Mouse (Mus musculus) brown adipose tissue, adult 24 weeks (tissue): ENCODE measurements around the gene Mrc1. TPM values are rescaled to one million over a fixed set of nuclear protein-coding genes. Genes with fewer than 3 reads are reported as not detected.
"Not testable (repeated sequence)": the region's sequence is repeated elsewhere in the genome, so short reads cannot be mapped to it uniquely, and the experiment has no call there.

ENCODE experiments used
- H3K27ac ChIP-seq: fragments of 200-500 bp; replicated peaks from 2 replicates; pipeline ENCODE4 v1.5.1; 2012; ENCODE audit warnings: low read depth, mild to moderate bottlenecking, low read length
- H3K4me1 ChIP-seq: fragments of 200-500 bp; 2 replicates; pipeline ENCODE4 v1.6.1; 2012; ENCODE audit warnings: low read length, mixed read lengths; ENCODE audit not compliant: control insufficient read depth, insufficient read depth, insufficient read length
- H3K4me3 ChIP-seq: fragments of 200-500 bp; 2 replicates; pipeline ENCODE4 v1.5.1; 2012; ENCODE audit warnings: low read depth, mild to moderate bottlenecking, low read length, moderate library complexity; ENCODE audit not compliant: insufficient read depth
- polyA plus RNA-seq: library from polyadenylated mRNA; stranded (reverse); fragments of >200 nt; gene quantifications from 2 replicates; pipeline ENCODE4 v1.2.4, GENCODE M21; 2012; ENCODE audit not compliant: missing spikeins, insufficient read depth, insufficient read length

Gene Mrc1
- 12.1 and 16.7 TPM in 2 replicates for polyA plus RNA-seq

DNA sequence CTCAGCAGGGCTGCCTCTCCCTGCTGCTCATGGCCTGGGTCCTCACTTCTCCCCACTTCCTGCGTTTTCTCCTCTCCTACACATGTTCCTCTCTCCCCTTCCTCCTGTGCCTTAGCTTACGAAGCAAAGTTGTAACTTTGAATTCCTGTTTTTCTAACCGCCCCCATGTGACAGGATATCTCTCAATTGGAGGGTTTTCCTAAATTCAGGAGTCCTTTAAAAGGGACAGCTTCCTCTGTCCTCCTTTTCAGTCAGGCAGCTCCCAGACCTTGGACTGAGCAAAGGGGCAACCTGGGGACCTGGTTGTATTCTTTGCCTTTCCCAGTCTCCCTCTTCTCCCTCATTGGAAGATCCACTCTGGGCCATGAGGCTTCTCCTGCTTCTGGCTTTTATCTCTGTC lies at the start of gene Mrc1:
Gene Mrc1, plus strand, starts transcription at position 244 of the 400 bp plus-strand sequence.
- no peaks in the 10 kb centered on the region for H3K4me1 ChIP-seq
- H3K27ac ChIP-seq, result peak within 1 kb of the TSS; percentile 76
- peak within 1 kb of the TSS; percentile 51 for H3K4me3 ChIP-seq

DNA sequence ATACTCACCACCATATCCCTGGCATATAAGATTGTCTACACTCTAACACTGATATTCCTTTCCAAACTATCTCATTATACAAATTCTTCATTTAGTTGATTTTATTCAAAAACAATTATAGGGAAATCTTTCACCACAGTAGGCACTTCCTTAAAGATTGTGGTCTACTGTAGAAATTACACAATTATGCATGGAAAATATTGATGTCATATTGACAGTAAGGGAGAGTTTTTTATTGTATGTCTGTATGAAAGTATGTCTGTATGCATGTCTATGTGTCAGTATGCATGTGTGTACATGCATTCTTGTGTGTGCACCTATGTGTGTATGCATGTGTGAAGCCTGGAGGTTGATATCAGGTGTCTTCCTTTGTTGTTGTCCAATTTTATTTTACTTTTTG lies 44.8 kb upstream of the Mrc1 start:
- Histone ChIP-seq H3K4me3 (no peak overlapping the region), H3K27ac (no peak overlapping the region), H3K4me1 (no peaks in the 10 kb centered on the region; the same call in 1 of the 2 replicates)

DNA sequence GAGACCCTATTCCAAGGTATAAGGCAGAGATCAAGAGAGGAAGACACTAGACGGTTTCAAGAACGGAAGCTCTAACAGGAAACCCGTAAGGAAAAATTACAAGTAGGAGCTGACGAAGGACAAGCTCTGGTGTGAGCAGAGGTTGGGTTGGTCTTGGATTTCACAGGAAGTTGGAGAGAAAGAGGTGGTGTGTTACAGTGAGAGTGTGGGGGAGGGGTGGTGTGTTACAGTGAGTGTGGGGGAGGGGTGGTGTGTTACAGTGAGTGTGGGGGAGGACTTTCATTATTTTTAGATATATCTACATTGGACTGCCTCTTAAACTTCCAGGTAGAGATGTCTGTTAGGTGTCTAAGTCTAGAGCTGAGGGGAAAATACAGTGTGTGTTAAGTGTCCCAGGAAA lies 38.5 kb upstream of the Mrc1 start:
- H3K27ac ChIP-seq, result no peak overlapping the region
- H3K4me1 ChIP-seq, result no peaks in the 10 kb centered on the region; the same call in 1 of the 2 replicates
- no peak overlapping the region for H3K4me3 ChIP-seq

DNA sequence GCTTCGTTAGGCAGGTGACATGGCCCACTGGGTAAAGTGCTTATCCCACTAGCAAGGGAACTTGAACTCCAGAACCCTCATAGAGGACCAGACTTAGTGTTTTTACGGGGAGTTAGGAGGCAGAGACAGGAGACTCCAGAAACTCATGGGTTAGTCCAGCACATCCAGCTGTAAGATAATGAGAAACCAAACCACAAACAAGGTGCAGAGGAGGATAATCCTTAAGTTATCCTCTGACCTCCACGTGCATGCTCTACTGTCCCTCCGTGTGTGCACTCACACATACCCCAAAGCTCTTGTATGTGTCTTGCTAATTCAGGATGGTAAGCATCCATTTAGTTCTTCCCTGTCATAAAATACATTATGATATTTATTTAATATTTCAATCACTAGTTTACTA lies 37.6 kb upstream of the Mrc1 start:
- Histone ChIP-seq H3K4me1 (no peaks in the 10 kb centered on the region; the same call in 1 of the 2 replicates), H3K4me3 (no peak overlapping the region), H3K27ac (no peak overlapping the region; the same call in 1 of the 2 replicates)

DNA sequence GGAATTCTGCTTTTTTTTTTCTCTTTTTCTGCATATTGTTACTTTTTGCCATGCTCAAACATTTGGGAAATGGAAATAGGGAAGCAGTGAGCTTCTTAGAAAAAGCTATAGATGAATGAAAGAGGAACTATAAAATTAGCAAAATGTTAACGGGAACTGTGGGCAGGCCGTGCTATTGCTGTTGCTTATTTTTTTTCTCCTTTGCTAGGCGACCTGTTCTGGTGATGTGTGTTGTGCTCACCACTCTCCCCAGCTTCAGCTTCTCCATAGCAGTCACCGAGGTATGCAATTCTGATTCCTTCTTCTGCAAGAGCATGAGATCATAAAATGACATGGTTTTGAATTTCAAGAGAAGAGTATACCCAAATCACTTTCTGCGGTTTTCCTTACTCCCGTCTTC lies 37.1 kb upstream of the Mrc1 start:
- no peak overlapping the region for H3K4me3 ChIP-seq
- H3K27ac ChIP-seq, result no peak overlapping the region
- H3K4me1 ChIP-seq, result no peaks in the 10 kb centered on the region

DNA sequence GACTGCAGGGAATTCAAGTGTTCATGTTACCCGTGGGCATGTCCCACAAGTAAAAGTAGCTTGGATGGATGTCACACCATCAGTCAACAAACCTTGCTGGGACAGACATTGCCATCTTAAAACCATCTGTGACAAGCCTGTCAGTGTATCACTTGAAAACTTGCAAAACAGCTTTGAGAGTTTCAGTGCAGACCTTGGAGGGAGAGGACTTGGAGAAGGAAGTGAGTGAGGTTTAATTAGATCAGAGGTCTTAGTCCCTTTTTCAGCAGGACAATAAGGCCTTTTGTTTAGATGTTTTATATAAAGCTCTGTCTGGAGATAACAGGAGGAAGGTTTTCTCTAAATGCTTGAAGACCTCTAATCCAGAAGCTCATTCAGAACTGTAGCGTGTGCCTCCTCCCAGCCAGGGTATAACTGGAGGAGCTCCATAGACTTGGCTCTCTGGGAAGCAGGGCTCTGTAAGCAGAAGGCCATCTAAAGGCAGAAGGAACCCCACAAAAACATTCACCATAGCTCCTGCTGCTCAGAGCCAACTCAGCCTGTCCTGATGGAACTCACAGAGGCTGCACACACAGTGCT lies 30.8 kb upstream of the Mrc1 start:
- H3K4me1 ChIP-seq, H3K4me3 ChIP-seq, H3K27ac ChIP-seq: not testable (repeated sequence)

DNA sequence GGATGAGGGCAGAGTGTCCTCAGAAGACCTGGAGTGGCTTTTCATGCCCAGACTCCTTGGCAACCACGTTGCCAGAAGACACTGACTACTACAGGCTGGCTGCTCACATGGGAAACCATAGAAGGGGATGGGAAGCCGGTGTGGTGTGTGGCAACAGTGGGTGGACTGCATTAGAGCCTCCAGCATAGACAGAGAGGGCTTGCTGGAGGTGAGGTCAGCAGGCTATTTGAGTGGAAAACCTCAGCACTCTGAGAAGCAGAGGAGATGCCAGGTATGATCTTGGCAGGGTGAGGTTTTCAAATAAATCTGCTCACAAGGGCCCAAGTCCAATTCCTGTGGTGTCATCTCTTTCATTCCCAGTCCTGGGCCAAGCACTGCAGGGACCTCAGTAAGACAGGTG lies 29.6 kb upstream of the Mrc1 start:
- H3K27ac ChIP-seq, result no peak overlapping the region
- H3K4me1 ChIP-seq, result no peaks in the 10 kb centered on the region
- no peak overlapping the region for H3K4me3 ChIP-seq

DNA sequence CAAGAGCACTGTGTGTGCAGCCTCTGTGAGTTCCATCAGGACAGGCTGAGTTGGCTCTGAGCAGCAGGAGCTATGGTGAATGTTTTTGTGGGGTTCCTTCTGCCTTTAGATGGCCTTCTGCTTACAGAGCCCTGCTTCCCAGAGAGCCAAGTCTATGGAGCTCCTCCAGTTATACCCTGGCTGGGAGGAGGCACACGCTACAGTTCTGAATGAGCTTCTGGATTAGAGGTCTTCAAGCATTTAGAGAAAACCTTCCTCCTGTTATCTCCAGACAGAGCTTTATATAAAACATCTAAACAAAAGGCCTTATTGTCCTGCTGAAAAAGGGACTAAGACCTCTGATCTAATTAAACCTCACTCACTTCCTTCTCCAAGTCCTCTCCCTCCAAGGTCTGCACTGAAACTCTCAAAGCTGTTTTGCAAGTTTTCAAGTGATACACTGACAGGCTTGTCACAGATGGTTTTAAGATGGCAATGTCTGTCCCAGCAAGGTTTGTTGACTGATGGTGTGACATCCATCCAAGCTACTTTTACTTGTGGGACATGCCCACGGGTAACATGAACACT lies 28.2 kb upstream of the Mrc1 start:
- H3K4me3 ChIP-seq, H3K27ac ChIP-seq, H3K4me1 ChIP-seq: not testable (repeated sequence)

DNA sequence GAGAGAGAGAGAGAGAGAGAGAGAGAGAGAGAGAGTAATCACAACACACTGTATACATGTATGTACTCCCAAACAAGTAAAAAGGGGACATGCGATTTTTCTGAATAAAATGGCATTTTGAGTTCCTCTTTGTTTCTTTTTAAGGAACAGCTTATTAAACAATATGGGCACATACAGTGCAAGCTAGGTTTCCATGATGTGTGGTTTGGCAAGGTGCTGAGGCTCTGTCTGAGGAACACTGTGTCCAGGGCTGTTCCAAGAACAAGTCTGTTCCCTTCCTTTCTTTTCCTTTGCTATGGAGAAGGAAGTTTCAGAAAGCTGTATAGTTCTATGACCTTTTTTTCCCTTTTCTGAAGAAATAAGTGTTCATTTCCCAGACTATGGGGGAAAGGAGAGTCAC lies 24.9 kb upstream of the Mrc1 start:
- Histone ChIP-seq H3K4me1 (no peaks in the 10 kb centered on the region), H3K4me3 (no peak overlapping the region), H3K27ac (no peak overlapping the region; the same call in 1 of the 2 replicates)

DNA sequence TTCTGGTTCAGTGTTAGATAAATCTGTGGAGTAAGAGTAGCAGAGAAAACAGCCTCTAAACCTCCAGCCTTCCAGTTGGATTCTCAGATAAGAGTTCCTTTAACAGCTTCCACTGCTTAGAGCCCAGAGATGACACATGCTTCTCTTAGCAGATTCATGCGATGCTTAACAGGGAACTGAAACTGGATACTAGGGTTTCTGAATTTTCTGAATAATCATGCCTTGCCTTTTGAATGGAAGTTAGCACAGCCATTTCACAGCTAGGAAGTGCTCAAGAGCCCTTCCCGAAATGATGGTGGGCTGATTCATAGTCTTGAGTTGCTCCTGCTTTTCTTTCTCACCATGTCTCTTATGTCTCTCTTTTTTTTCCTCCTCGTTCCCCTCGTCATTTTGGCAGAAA lies 22.4 kb upstream of the Mrc1 start:
- Histone ChIP-seq H3K4me1 (no peaks in the 10 kb centered on the region), H3K4me3 (no peak overlapping the region), H3K27ac (peak overlapping the region; percentile 61; the same call in 1 of the 2 replicates)

DNA sequence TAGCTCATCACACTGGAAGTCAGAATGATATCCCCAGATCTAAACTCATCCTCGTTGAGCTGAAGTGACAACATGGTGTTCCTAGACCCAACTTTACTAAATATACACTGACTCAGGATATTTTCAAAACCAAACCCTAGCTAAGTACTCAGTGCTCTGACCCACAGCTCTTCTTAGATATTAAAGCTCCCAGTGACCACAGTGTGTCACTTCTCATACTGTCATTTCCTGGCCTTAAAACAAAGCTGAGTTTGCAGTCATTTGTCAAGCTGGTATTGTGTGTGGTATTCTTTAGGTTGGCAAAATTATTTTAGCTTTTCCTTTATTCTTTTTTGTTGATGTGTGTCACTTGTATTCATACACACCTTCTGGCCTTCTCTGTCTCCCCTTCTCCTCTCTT lies 18.5 kb upstream of the Mrc1 start:
- Histone ChIP-seq H3K27ac (no peak overlapping the region), H3K4me3 (no peak overlapping the region), H3K4me1 (no peaks in the 10 kb centered on the region)

DNA sequence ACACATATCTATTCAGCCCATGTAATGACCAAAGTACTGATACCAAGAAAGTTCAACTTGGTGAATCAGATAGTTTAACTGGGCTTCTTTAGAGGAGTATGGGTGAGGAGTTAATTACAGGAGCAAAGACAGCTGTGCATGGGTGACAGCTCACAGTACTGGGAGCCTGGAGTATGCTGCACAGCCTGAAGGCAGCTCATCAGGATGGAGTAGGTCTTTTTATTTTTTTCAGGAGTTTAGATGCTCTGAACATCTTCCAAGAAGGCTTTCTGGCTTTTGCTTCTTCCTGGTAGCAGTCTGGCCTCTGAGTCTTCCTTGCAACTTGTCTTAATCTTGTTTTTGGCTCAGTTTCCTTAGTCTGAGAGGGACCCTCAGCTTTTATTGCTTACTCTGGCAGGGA lies 17.6 kb upstream of the Mrc1 start:
- no peaks in the 10 kb centered on the region for H3K4me1 ChIP-seq
- no peak overlapping the region for H3K27ac ChIP-seq
- no peak overlapping the region for H3K4me3 ChIP-seq

DNA sequence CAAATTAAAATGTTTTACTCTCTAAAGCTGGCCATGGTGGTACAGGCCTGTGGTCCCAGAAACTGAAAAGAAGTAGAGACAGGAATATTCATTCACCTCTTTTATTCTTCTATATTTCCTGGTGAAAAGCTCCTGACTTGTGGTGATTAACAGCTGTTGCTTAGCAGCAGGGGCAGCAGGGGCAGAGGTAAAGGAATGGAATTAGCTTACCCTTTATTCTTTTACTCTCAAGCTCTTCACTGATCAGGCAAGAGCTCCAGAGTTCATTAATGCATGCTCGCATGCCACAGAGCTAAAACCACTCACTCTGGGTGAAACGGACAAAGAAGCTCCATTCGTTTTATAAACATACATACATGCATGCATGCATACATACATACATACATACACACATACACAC lies 14.4 kb upstream of the Mrc1 start:
- Histone ChIP-seq H3K27ac (no peak overlapping the region), H3K4me3 (no peak overlapping the region), H3K4me1 (no peaks in the 10 kb centered on the region)

DNA sequence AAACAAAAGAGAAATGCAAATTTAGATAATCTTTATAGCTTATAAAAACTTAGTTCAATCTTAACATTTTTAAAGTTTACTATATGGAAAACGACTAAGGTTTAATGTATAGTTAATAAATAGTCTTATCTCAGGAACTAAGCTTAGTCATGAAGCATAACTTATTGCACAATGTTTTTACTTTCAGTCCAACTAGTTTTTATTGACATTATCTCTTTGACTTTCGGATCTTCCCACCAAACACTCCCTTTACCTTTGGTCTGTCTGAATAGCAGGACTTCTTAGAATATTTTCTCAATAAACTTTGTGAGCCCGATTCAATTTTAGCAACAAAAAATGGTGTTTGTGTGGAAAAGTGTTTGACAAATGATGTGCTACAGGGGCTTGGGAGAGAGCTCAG lies 12.5 kb upstream of the Mrc1 start:
- Histone ChIP-seq H3K27ac (no peak overlapping the region), H3K4me3 (no peak overlapping the region)

DNA sequence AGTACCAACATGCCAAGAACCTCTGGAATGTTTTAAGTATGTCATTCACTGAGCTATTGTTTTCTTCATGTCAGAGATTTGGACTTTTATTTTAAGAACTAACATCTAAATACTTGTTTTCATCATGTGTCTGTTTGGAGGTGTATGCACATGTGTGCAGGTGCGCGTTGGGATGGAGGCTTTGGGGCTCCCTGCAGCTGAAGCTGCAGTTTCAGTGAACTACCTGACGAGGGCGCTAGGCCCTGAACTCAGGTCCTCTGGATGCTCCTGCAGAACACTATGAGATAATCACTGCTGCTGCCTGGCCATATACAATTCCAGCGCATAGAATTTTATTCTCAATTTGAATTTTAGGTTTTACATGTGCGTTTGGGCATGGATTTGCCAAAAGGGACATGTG lies 11.1 kb upstream of the Mrc1 start:
- Histone ChIP-seq H3K27ac (no peak overlapping the region), H3K4me3 (no peak overlapping the region), H3K4me1 (no peaks in the 10 kb centered on the region)

More for the DNA sequence above, 12.5 kb upstream of the Mrc1 start:
- H3K4me1 ChIP-seq, result no peaks in the 10 kb centered on the region

DNA sequence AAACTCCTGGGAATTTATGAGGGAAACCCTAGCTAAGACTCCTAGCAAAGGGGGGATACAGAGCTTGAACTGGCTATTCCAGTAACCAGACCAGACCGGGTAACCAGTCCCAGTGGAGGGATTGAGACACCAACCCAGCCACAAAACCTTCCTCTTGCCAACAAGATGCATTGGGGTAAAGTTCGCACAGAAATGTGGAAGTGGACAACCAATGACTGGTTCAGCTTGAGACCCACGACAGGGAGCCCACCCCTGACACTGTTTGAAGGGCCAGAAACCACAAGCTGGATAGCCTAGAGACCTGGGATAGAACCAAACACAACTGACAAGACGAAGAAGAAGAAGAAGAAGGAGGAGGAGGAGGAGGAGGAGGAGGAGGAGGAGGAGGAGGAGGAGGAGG lies 4.8 kb upstream of the Mrc1 start:
- Histone ChIP-seq H3K27ac (no peak overlapping the region), H3K4me3 (no peak overlapping the region)

More for the DNA sequence above, 4.8 kb upstream of the Mrc1 start:
- H3K4me1 ChIP-seq, result no peaks in the 10 kb centered on the region
